Mouse (Mus musculus): ENCODE measurements around the gene Olfr1228. TPM values are rescaled to one million over a fixed set of nuclear protein-coding genes. Genes with fewer than 3 reads are reported as not detected.

Olfr1228 gene
- total RNA-seq (2017) = not detected in 2 replicates

- no peak for ATAC-seq (replicated peaks in 1 of 2; ENCODE audit: insufficient read depth in 1 of 2, low FRiP score in 2 of 2, low TSS enrichment in 1 of 2, low read depth in 1 of 2, poor library complexity in 2 of 2, severe bottlenecking in 2 of 2)
These were observed at the start of gene Olfr1228 for GRCm38 (mm10) chr2:89253962-89254361. Gene Olfr1228, minus strand, starts transcription at chr2:89254062.

GRCm38 (mm10) chr2:89297168-89297567, 43.3 kb upstream of the Olfr1228 start, which contains the start of gene Olfr1230:
Gene Olfr1230, minus strand, starts transcription at chr2:89297268.
- no peak for ATAC-seq (replicated peaks in 1 of 2; ENCODE audit: insufficient read depth in 1 of 2, low FRiP score in 2 of 2, low TSS enrichment in 1 of 2, low read depth in 1 of 2, poor library complexity in 2 of 2, severe bottlenecking in 2 of 2)

GRCm38 (mm10) chr2:89287914-89288313, 34.1 kb upstream of the Olfr1228 start, which contains the start of gene Olfr1229:
Gene Olfr1229, minus strand, starts transcription at chr2:89288014.
- ATAC-seq (replicated peaks in 1 of 2; ENCODE audit: insufficient read depth in 1 of 2, low FRiP score in 2 of 2, low TSS enrichment in 1 of 2, low read depth in 1 of 2, poor library complexity in 2 of 2, severe bottlenecking in 2 of 2) = no peak

GRCm38 (mm10) chr2:89199948-89200347, 53.9 kb downstream of the Olfr1228 start, which contains the start of gene Olfr1226:
Gene Olfr1226, minus strand, starts transcription at chr2:89200048.
- no peak for ATAC-seq (replicated peaks in 1 of 2; ENCODE audit: insufficient read depth in 1 of 2, low FRiP score in 2 of 2, low TSS enrichment in 1 of 2, low read depth in 1 of 2, poor library complexity in 2 of 2, severe bottlenecking in 2 of 2)

Other genes with a start within 250 kb of the Olfr1228 start
- not detected in 2 replicates for gene Olfr1215, start 247.1 kb downstream of the Olfr1228 start, total RNA-seq (2017)
- not detected in 2 replicates for gene Olfr1216, start 235.7 kb downstream of the Olfr1228 start, total RNA-seq (2017)
- gene Olfr1217, start 222.0 kb downstream of the Olfr1228 start, total RNA-seq (2017) = not detected in 2 replicates
- gene Olfr1218, start 192.9 kb downstream of the Olfr1228 start, total RNA-seq (2017) = not detected in 2 replicates
- gene Olfr1219, start 170.5 kb downstream of the Olfr1228 start, total RNA-seq (2017) = not detected in 2 replicates
- not detected in 2 replicates for gene Olfr1220, start 147.2 kb downstream of the Olfr1228 start, total RNA-seq (2017)
- gene Olfr1221, start 136.8 kb downstream of the Olfr1228 start, total RNA-seq (2017) = not detected in 2 replicates
- not detected in 2 replicates for gene Olfr1222, start 121.0 kb downstream of the Olfr1228 start, total RNA-seq (2017)
- gene Olfr1223, start 102.5 kb downstream of the Olfr1228 start, total RNA-seq (2017) = not detected in 2 replicates
- gene Olfr1224-ps1, start 90.0 kb downstream of the Olfr1228 start, total RNA-seq (2017) = not detected in 2 replicates
- gene Olfr1225, start 79.4 kb downstream of the Olfr1228 start, total RNA-seq (2017) = not detected in 2 replicates
- not detected in 2 replicates for gene Olfr1226, start 54.0 kb downstream of the Olfr1228 start, total RNA-seq (2017)
- gene Olfr1229, start 34.0 kb upstream of the Olfr1228 start, total RNA-seq (2017) = not detected in 2 replicates
- gene Olfr1230, start 43.2 kb upstream of the Olfr1228 start, total RNA-seq (2017) = not detected in 2 replicates
- not detected in 2 replicates for gene Olfr1231, start 53.0 kb upstream of the Olfr1228 start, total RNA-seq (2017)
- not detected in 2 replicates for gene Olfr1232, start 75.6 kb upstream of the Olfr1228 start, total RNA-seq (2017)
- not detected in 2 replicates for gene Olfr1233, start 88.3 kb upstream of the Olfr1228 start, total RNA-seq (2017)
- not detected in 2 replicates for gene Olfr1234, start 110.8 kb upstream of the Olfr1228 start, total RNA-seq (2017)
- not detected in 2 replicates for gene Olfr1238, start 155.6 kb upstream of the Olfr1228 start, total RNA-seq (2017)
- gene Olfr1239, start 166.3 kb upstream of the Olfr1228 start, total RNA-seq (2017) = not detected in 2 replicates
- gene Olfr1240, start 188.9 kb upstream of the Olfr1228 start, total RNA-seq (2017) = not detected in 2 replicates
- not detected in 2 replicates for gene Olfr1241, start 233.1 kb upstream of the Olfr1228 start, total RNA-seq (2017)
- not detected in 2 replicates for gene Olfr1242, start 244.3 kb upstream of the Olfr1228 start, total RNA-seq (2017)